Mouse (Mus musculus) forebrain, postnatal 0 days (tissue): Measurements from ENCODE around the gene Lhfp. TPM values are rescaled to one million over a fixed set of nuclear protein-coding genes. Genes with fewer than 3 reads are reported as not detected.
"Not testable (repeated sequence)": the region's sequence is repeated elsewhere in the genome, so short reads cannot be mapped to it uniquely, and the experiment has no call there.

Source experiments
- ATAC-seq: fragments of 200-750 bp; cut with Nextera tagmentation; 2 replicates; pipeline ENCODE4 v1.8.0; 2017; ENCODE audit warnings: mild to moderate bottlenecking, moderate library complexity
- DNase-seq: peaks from one replicate; pipeline ENCODE4 v3.0.0-alpha.2; 2015
- H3K27ac ChIP-seq: fragments of 300-500 bp; sonication (generic); 2 replicates; pipeline ENCODE4 v1.5.1; 2014; ENCODE audit warnings: low read depth, mild to moderate bottlenecking, antibody characterized with exemption, low read length, moderate library complexity, mixed read lengths
- H3K27me3 ChIP-seq: fragments of 300-500 bp; sonication (generic); 2 replicates; pipeline ENCODE4 v1.6.1; 2014; ENCODE audit warnings: mild to moderate bottlenecking, low read length, mixed read lengths; ENCODE audit not compliant: insufficient read depth
- H3K36me3 ChIP-seq: fragments of 300-500 bp; sonication (generic); 2 replicates; pipeline ENCODE4 v1.6.1; 2014; ENCODE audit warnings: mild to moderate bottlenecking, moderate library complexity; ENCODE audit not compliant: insufficient read depth
- H3K4me1 ChIP-seq: fragments of 300-500 bp; sonication (generic); 2 replicates; pipeline ENCODE4 v1.6.1; 2014; ENCODE audit warnings: antibody characterized with exemption; ENCODE audit not compliant: insufficient read depth
- H3K4me2 ChIP-seq: fragments of 300-500 bp; sonication (generic); 2 replicates; pipeline ENCODE4 v1.6.1; 2014; ENCODE audit warnings: low read depth, mild to moderate bottlenecking, moderate library complexity
- H3K4me3 ChIP-seq: fragments of 300-500 bp; sonication (generic); 2 replicates; pipeline ENCODE4 v1.5.1; 2014; ENCODE audit warnings: low read depth, low read length, mixed read lengths
- H3K9ac ChIP-seq: fragments of 300-500 bp; sonication (generic); 2 replicates; pipeline ENCODE4 v1.6.1; 2014; ENCODE audit warnings: mild to moderate bottlenecking
- H3K9me3 ChIP-seq: fragments of 300-500 bp; sonication (generic); 2 replicates; pipeline ENCODE4 v1.6.1; 2016; ENCODE audit warnings: low read length
- CTCF ChIP-seq: sonication (generic); IDR thresholded peaks from 2 replicates; pipeline ENCODE4 v1.5.1; 2016; ENCODE audit warnings: antibody characterized with exemption, control low read depth, low read depth
- WGBS: fragments of 180-500 bp; shearing (Covaris S2); extraction: QIAGEN DNeasy Blood & Tissue Kit; methylation state at CpG from one replicate; pipeline ENCODE4 v1.1.7; 2014; 5-methylcytosine and 5-hydroxymethylcytosine counted together
- polyA plus RNA-seq: library from polyadenylated mRNA; unstranded; fragments of >200 nt; fragmentation: Nextera tagmentation; extraction: Ambion mirVana; gene quantifications from 2 replicates; pipeline ENCODE4 v1.2.1, GENCODE M21; 2015
- total RNA-seq: library from RNA; depleted of rRNA; stranded (reverse); fragments of >200 nt; gene quantifications from 2 replicates; pipeline ENCODE4 v1.2.3, GENCODE M21; 2014

Gene Lhfp
- total and polyA plus RNA-seq, 2 experiments from 2014 or later = 44.7 to 60.8 TPM

DNA sequence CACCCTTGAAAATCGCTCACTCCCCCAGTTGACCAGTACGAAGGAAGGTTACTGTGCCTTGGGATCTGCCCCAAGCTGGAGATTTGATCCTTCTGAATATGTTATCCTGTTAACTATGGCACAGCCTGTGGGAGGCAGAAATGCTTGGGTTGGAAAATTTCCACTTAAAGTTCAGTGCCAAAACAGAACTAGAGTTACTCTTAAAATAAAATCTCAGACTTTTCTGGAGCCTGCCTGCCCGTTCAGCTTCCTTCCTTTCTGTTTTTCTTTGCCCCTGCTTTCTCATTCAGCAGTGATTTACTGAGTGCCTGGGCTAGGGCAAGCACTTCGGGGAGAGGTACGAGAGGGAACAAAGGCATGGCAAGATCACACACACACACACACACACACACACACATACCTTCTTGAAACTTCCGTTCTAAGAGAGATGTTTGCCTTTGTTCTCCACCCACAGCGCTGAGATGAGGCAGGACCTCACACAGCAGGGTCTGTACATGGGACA, 217.4 kb downstream of the Lhfp start:
- H3K4me3 ChIP-seq = no peak overlapping the region
- peak; percentile 41 for DNase-seq
- no peak for TF ChIP-seq CTCF
- H3K36me3 ChIP-seq = no peaks in the 10 kb centered on the region
- no peak overlapping the region for H3K9ac ChIP-seq
- no peak overlapping the region for H3K4me2 ChIP-seq
- H3K27me3 ChIP-seq = no peaks in the 10 kb centered on the region
- ATAC-seq = peak; percentile 20; the same call in 1 of the 2 replicates
- 40% methylated on average over 7 of the region's 7 CpGs for WGBS
- no peak overlapping the region for H3K27ac ChIP-seq
- H3K4me1 ChIP-seq = no peaks in the 10 kb centered on the region
- no peaks in the 10 kb centered on the region for H3K9me3 ChIP-seq

DNA sequence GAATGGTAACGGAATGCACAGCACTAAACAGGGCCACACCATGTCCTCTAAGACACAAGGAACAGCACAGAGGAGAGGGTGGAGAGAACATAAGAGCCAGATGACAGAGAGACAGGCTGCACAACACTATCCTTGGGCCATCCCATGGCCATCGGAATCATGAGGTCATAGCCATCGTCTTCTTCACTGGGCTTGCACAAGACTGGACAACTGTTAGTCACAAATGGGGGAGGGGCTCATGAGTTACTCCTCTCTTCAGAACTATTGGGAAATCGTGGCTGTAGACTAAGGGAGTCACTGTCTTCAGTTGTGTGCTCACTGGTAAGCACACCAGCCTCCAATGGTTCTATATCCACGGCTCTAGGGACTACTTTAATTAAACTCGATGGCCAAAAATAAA, 224.8 kb downstream of the Lhfp start:
- Histone ChIP-seq H3K9me3 (no peaks in the 10 kb centered on the region), H3K4me1 (no peaks in the 10 kb centered on the region), H3K27me3 (no peaks in the 10 kb centered on the region), H3K4me2 (no peak overlapping the region), H3K4me3 (no peak overlapping the region), H3K36me3 (no peaks in the 10 kb centered on the region), H3K27ac (no peak overlapping the region), H3K9ac (no peak overlapping the region)
- no peak for DNase-seq
- WGBS = 91% methylated on average over 6 of the region's 6 CpGs
- TF ChIP-seq CTCF = no peak
- ATAC-seq = no peak

- H3K27me3 ChIP-seq = no peaks in the 10 kb centered on the region
- TF ChIP-seq CTCF = no peak
- no peaks in the 10 kb centered on the region for H3K4me1 ChIP-seq
- DNase-seq = no peak
- H3K4me2 ChIP-seq = no peak overlapping the region
- H3K9me3 ChIP-seq = no peaks in the 10 kb centered on the region
- H3K27ac ChIP-seq = no peak overlapping the region
- no peak overlapping the region for H3K4me3 ChIP-seq
- no peaks in the 10 kb centered on the region for H3K36me3 ChIP-seq
- ATAC-seq = peak; percentile 45; the same call in 1 of the 2 replicates
- 44% methylated on average over 3 of the region's 3 CpGs for WGBS
- H3K9ac ChIP-seq = no peak overlapping the region
Measured at GRCm38 (mm10) chr3:53267046-53267445, 225.7 kb downstream of the Lhfp start.

- H3K27me3 ChIP-seq = no peaks in the 10 kb centered on the region
- WGBS = 91% methylated on average over 3 of the region's 3 CpGs
- H3K9ac ChIP-seq = no peak overlapping the region
- no peaks in the 10 kb centered on the region for H3K9me3 ChIP-seq
- no peak overlapping the region for H3K4me2 ChIP-seq
- H3K4me3 ChIP-seq = no peak overlapping the region
- TF ChIP-seq CTCF = no peak
- no peak for ATAC-seq
- DNase-seq = no peak
- H3K36me3 ChIP-seq = no peaks in the 10 kb centered on the region
- no peak overlapping the region for H3K27ac ChIP-seq
- H3K4me1 ChIP-seq = no peaks in the 10 kb centered on the region
Measured at GRCm38 (mm10) chr3:53273220-53273619, 231.9 kb downstream of the Lhfp start.

DNA sequence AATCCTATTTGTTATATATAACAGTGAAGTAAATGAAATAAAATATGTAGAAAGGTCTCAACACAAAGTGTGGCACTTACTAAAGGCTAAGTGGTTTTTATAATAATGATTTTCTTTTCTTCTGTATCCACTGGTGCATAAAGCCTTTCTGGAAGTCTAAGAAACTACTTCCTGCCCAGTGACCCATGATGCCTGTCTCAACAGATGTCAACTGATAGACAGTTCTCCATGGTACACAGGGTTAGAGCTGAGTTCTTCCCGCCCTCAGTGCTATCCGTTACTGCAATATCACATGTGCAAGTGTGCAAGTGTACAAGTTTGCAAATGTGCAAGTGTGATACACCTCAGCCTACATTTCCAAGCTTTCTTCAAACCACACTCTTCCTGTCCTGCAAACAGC, 236.7 kb downstream of the Lhfp start:
- ATAC-seq = no peak
- Histone ChIP-seq H3K27me3 (no peaks in the 10 kb centered on the region), H3K4me2 (no peak overlapping the region), H3K9me3 (no peaks in the 10 kb centered on the region), H3K27ac (no peak overlapping the region), H3K36me3 (no peaks in the 10 kb centered on the region), H3K4me1 (no peaks in the 10 kb centered on the region), H3K9ac (no peak overlapping the region), H3K4me3 (no peak overlapping the region)
- 88% methylated on average over 2 of the region's 2 CpGs for WGBS
- no peak for DNase-seq
- TF ChIP-seq CTCF = no peak

GRCm38 (mm10) chr3:53282005-53282404, 240.7 kb downstream of the Lhfp start:
- H3K4me3 ChIP-seq, H3K27ac ChIP-seq, H3K4me2 ChIP-seq, H3K4me1 ChIP-seq, H3K27me3 ChIP-seq, H3K36me3 ChIP-seq, ATAC-seq, DNase-seq, H3K9ac ChIP-seq, H3K9me3 ChIP-seq: not testable (repeated sequence)
- 51% methylated on average over 3 of the region's 3 CpGs for WGBS

- DNase-seq = no peak
- Histone ChIP-seq H3K36me3 (no peaks in the 10 kb centered on the region), H3K27me3 (no peaks in the 10 kb centered on the region), H3K9me3 (no peaks in the 10 kb centered on the region), H3K4me3 (no peak overlapping the region), H3K9ac (no peak overlapping the region), H3K27ac (no peak overlapping the region), H3K4me1 (no peaks in the 10 kb centered on the region), H3K4me2 (no peak overlapping the region)
- TF ChIP-seq CTCF = no peak
- no peak for ATAC-seq
- 92% methylated on average over 5 of the region's 5 CpGs for WGBS
Measured at GRCm38 (mm10) chr3:53284023-53284422, 242.7 kb downstream of the Lhfp start.
